Mouse (Mus musculus) neutrophil, adult 5-6 weeks (primary cell): ENCODE data around the gene Pnpla8. TPM values are rescaled to one million over a fixed set of nuclear protein-coding genes. Genes with fewer than 3 reads are reported as not detected.
"Not testable (repeated sequence)": the region's sequence is repeated elsewhere in the genome, so short reads cannot be mapped to it uniquely, and the experiment has no call there.

Experiments
- ATAC-seq: fragments of 151-379, 151-347 bp; 2 replicates; pipeline ENCODE4 v1.8.0; 2017; ENCODE audit warnings: mild to moderate bottlenecking, moderate TSS enrichment; ENCODE audit not compliant: insufficient number of reproducible peaks, poor library complexity, low FRiP score, severe bottlenecking; ENCODE audit errors: extremely low read depth
- total RNA-seq: library from RNA; stranded (forward); fragments of 200-1000 nt; gene quantifications from 2 replicates; pipeline ENCODE4 v1.2.3, GENCODE M21; 2017

The Pnpla8 gene
- 40.8 and 46.0 TPM in 2 replicates for total RNA-seq

GRCm38 (mm10) chr12:44221070-44221469, at the start of gene Pnpla8:
Gene Pnpla8 (plus strand): TSS chr12:44221370.
- ATAC-seq, result not testable (repeated sequence)

DNA sequence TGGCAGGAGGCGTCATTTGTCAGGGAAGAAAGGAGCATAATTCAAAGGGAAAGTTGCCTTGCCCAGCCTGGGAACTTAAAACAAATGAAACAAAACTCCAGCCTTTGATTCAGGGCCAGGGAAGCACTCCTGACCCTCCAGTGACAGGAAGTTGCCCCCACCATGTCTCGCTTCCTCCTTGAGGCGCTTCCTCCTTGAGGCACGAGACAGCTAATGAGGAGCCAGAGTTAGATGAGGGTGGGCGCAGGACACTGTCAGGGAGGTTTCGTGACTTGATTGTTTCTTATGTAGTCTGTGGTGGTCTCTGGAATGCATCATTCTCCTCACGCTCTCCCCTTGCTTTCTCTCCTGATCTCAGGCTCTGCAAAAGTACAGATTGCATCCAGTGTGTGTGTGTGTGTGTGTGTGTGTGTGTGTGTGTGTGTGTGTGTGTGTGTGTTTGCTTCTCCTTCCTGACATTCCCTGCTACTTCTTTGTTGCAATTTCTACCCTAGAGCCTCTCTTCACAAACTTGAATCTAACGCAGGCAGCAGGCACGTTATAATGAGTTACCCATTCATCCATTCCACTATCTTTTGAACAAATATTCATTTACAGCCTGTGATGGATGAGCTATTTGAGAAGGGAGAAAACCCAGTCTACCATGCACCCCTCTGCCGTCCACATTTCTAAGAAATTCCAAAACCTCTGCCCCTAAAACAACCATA, 44.7 kb upstream of the Pnpla8 start:
- ATAC-seq, result no peak

DNA sequence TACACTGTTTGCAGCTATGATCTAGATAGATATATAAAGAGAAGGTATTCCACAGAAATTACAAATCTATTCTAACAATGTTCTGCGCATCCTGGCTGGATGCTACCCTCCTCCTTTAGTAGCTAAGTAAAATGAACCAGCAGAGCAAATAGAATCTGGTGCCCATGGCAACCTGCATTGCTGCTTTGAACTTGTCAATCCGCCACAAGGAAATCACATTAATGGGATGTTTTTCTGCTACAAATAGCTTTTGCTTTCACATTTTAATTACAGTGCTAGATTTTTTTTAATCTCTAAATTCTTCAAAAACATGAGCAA, 44.2 kb upstream of the Pnpla8 start:
- no peak for ATAC-seq

- 0 out of 2 replicates have a peak, but pooled peaks have one; percentile 33 for ATAC-seq
Measured at GRCm38 (mm10) chr12:44181081-44181982, 39.8 kb upstream of the Pnpla8 start.

GRCm38 (mm10) chr12:44197873-44198525, 23.2 kb upstream of the Pnpla8 start:
- no peak for ATAC-seq

DNA sequence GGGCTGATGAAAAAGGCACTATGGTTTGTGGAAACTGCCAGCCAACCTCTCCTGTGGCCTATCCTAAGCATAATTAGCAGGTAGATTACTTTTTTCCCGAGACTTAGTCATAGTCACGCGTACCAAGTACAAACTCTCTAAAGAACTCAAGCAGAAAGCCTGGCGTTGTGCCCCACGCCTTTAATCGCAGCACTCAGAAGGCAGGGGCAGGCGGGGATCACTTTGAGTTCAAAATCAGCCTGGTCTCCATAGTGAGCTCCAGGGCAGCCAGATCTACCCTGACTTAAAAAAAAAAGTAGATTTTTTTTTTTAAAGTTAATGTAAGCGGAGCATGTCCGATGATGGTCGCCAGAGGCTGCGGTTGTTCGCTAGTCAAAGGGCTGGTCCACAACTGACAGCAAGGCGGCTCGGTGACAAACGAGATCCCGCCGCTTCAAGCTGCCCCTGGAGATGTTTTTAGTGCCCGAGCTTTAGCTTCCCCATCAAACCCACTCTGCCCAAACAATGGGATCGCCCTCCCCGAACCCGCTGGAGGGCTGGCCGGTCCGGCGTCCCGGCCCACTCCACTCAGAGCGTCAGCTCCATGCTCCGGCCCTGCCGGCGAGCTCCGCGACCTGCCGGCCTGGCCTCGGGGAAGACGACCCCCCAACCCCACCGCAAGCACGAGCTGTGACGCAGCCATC, 11.9 kb upstream of the Pnpla8 start:
- no peak for ATAC-seq

- peak; percentile 95 for ATAC-seq
Measured at GRCm38 (mm10) chr12:44209824-44210752, 11.1 kb upstream of the Pnpla8 start, which contains the start of gene Dnajb9. Gene Dnajb9 (minus strand): TSS chr12:44210326.

GRCm38 (mm10) chr12:44211555-44211954, 9.6 kb upstream of the Pnpla8 start:
- no peak for ATAC-seq

GRCm38 (mm10) chr12:44221651-44222356, 634 bp downstream of the Pnpla8 start:
- 0 out of 2 replicates have a peak, but pooled peaks have one; percentile 26 for ATAC-seq

DNA sequence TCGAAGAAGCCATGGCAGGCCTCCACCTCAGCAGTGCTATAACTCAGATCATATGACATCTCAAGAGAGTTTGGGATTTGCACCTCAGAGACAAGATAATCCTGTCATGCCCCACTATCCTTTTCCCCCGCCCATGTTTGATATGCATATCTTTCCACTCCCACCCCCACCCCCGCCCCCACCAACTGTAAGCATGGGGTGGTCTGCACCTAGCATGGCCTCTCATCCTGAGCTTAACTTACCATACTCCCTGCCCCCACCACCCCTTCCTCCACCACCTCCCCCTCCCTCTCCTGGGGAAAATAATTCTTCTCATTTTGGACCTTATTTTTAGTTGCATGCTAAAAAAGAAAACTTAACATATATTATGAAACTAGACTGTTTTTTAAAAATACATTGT, 1.9 kb downstream of the Pnpla8 start:
- ATAC-seq, result no peak

- no peak for ATAC-seq
Measured at GRCm38 (mm10) chr12:44224650-44225049, 3.5 kb downstream of the Pnpla8 start.

DNA sequence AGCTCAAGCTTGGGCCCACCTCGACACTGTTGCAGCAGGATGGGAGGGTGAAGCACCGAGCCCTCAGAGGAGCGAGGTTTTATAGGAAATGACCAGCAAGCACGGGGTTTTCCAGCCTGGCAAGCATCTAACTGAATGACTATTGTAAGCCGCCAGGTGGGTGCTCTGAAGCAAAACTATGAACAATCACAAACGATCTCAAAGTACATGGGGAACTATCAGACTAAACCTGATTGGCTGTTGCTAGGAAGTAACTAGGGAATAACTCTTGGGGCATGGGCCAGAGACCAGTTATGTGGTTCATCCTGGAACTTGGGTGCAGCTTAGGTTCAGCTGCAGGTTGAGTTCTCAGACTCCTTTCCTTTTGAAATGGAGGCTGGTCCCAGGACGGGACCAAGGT, 19.9 kb downstream of the Pnpla8 start:
- peak; percentile 75 for ATAC-seq

DNA sequence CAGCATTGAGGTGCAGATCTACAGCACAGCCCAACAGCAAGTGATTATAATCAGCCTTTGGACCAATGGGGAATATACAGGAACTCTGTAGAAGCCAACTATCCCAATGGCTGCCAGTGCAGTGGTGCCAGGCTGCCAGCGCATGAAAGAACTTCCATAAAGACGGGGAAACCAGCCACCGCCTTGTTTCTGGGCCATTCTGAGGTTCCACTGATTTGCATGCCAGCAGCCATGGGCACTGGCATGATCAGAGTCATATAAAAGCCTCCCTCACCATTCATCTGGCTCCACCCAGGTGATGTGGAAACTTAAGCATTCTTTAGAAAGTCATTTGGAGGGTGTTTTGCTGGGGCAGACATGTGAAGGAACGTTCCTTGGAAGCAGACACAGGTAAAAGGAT, 21.2 kb downstream of the Pnpla8 start:
- ATAC-seq, result peak; percentile 40; the same call in 1 of the 2 replicates

DNA sequence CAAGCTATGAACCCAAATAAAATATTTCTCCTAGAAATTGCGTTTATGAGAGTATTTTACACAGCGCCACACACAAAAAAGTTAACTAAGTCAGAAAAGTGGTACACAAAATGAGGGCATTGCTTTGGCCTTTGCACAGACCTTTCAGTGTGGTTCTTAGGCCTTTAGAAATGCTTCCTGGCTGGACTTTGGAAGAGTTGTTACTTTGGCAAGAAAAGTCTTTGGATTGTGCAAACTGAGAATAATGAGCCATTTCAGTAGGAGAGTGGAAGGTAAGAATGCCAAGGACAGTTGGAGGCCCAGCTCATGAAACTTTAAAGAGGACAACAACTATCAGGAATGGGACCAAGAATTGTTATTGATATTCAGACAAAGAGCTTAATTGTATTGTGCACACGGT, 24.6 kb downstream of the Pnpla8 start:
- ATAC-seq, result no peak

DNA sequence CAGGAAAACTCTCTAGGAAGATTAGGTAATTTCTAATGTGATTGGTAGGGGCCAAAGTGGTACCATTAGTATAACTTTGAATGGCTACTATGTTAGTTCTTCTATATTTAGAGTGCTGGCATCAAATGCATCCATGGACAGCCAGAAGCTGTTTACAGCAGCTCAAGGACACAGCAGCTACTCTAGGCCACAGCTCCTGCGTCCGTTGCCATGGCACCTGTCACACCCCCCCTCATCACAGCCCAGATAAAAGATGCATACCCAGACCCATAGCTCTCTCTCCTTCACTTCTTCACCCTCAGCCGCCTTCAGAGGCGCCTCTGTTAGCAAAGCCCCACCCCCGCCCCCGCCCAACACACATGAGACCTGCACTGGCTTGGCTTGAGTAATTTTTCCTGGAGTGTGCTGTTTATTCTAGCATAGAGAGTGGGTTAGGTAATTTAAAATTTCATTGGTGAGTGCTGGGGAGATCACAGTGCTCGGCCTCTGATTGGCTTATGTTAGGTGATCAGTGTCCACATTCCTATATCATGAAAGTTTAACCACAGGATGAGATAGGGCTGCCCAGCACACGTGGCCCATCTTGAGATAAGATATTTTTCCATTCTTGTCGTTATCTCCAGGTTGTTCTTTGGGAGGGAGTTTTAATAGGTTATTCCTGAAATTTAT, 27.3 kb downstream of the Pnpla8 start:
- no peak for ATAC-seq

GRCm38 (mm10) chr12:44262612-44263011, 41.4 kb downstream of the Pnpla8 start:
- ATAC-seq, result no peak

- no peak for ATAC-seq
Measured at GRCm38 (mm10) chr12:44265651-44266050, 44.5 kb downstream of the Pnpla8 start.
